Mouse (Mus musculus) heart, embryonic 11.5 days (tissue): ENCODE results near the gene Adcyap1r1. TPM values are rescaled to one million over a fixed set of nuclear protein-coding genes. Genes with fewer than 3 reads are reported as not detected.

Source experiments
- ATAC-seq: fragments of 200-750 bp; cut with Nextera tagmentation; replicated peaks from 2 replicates; pipeline ENCODE4 v1.8.0; 2017; ENCODE audit warnings: moderate library complexity; ENCODE audit not compliant: insufficient number of reproducible peaks, low FRiP score, low TSS enrichment
- H3K27ac ChIP-seq: fragments of 300-500 bp; sonication (generic); 2 replicates; pipeline ENCODE4 v1.5.1; 2014; ENCODE audit warnings: mild to moderate bottlenecking, low read depth, low read length
- H3K27me3 ChIP-seq: fragments of 300-500 bp; sonication (generic); 2 replicates; pipeline ENCODE4 v1.6.1; 2014; ENCODE audit warnings: mild to moderate bottlenecking, low read length, mixed read lengths; ENCODE audit not compliant: control insufficient read depth, insufficient read depth
- H3K36me3 ChIP-seq: fragments of 300-500 bp; sonication (generic); 2 replicates; pipeline ENCODE4 v1.6.1; 2014; ENCODE audit warnings: mild to moderate bottlenecking, low read length, moderate library complexity, mixed read lengths; ENCODE audit not compliant: control insufficient read depth, insufficient read depth
- H3K4me1 ChIP-seq: fragments of 300-500 bp; sonication (generic); 2 replicates; pipeline ENCODE4 v1.6.1; 2014; ENCODE audit warnings: low read length; ENCODE audit not compliant: control insufficient read depth, insufficient read depth
- H3K4me2 ChIP-seq: fragments of 300-500 bp; sonication (generic); 2 replicates; pipeline ENCODE4 v1.6.1; 2014; ENCODE audit warnings: mild to moderate bottlenecking, moderate library complexity
- H3K4me3 ChIP-seq: fragments of 300-500 bp; sonication (generic); 2 replicates; pipeline ENCODE4 v1.5.1; 2014; ENCODE audit warnings: low read depth, low read length
- H3K9ac ChIP-seq: fragments of 300-500 bp; sonication (generic); 2 replicates; pipeline ENCODE4 v1.6.1; 2014; ENCODE audit warnings: mild to moderate bottlenecking, low read depth, low read length, moderate library complexity
- H3K9me3 ChIP-seq: fragments of 300-500 bp; sonication (generic); replicated peaks from 2 replicates; pipeline ENCODE4 v1.6.1; 2016; ENCODE audit warnings: low read length; ENCODE audit not compliant: control insufficient read depth
- WGBS: fragments of 180-500 bp; shearing (Covaris S2); extraction: QIAGEN DNeasy Blood & Tissue Kit; methylation state at CpG from one replicate; pipeline ENCODE4 v1.1.7; 2014; ENCODE audit not compliant: insufficient replicate concordance; 5-methylcytosine and 5-hydroxymethylcytosine counted together
- polyA plus RNA-seq: library from polyadenylated mRNA; unstranded; fragments of >200 nt; fragmentation: Nextera tagmentation; extraction: Ambion mirVana; gene quantifications from 2 replicates; pipeline ENCODE4 v1.2.1, GENCODE M21; 2014

The Adcyap1r1 gene
- polyA plus RNA-seq, result 2.6 and 3.1 TPM in 2 replicates

DNA sequence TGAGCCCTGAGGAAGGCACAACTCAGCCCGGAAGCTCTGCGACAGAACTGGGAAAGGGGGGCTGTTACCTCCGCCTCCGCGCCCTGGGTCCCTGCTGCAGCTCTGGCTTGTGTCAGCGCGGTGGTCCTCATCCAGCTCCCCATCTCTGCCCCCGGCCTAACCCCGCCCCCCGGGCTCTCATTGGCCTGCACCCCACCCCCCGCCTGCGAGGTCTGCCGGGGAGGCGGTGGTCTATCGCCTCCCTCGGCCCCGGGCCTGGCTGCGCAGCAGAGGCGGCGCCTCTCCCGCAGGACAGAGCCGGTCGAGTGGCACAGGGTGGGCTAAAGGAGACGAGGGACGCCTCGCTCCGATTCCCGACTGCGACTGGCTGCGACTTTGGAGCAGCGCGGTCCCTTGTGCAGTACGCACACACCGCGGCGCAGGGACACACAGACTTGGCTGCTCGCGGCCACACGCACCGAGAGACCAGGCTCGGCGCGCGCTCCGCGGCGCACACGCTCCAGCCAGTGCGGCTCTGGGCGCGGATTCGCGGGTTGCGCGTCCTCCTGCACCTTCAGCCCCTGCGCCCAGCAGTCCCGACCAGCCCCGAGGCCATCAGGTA lies at the start of gene Adcyap1r1:
TSS of gene Adcyap1r1 (plus strand) at position 208 of the 601 bp plus-strand sequence.
- Histone ChIP-seq H3K4me2 (peak within 1 kb of the TSS; percentile 77), H3K4me3 (peak within 1 kb of the TSS; percentile 47), H3K9ac (no peak within 1 kb of the TSS), H3K36me3 (no peaks in the 10 kb centered on the region), H3K27me3 (peaks cover 74% of the 10 kb centered on the region), H3K9me3 (no peaks in the 10 kb centered on the region), H3K4me1 (peaks cover 3% of the 10 kb centered on the region), H3K27ac (no peak within 1 kb of the TSS)
- ATAC-seq, result peak; percentile 33; the same call in 1 of the 2 replicates
- WGBS, result under 1% methylated on average over 52 of the region's 58 CpGs

DNA sequence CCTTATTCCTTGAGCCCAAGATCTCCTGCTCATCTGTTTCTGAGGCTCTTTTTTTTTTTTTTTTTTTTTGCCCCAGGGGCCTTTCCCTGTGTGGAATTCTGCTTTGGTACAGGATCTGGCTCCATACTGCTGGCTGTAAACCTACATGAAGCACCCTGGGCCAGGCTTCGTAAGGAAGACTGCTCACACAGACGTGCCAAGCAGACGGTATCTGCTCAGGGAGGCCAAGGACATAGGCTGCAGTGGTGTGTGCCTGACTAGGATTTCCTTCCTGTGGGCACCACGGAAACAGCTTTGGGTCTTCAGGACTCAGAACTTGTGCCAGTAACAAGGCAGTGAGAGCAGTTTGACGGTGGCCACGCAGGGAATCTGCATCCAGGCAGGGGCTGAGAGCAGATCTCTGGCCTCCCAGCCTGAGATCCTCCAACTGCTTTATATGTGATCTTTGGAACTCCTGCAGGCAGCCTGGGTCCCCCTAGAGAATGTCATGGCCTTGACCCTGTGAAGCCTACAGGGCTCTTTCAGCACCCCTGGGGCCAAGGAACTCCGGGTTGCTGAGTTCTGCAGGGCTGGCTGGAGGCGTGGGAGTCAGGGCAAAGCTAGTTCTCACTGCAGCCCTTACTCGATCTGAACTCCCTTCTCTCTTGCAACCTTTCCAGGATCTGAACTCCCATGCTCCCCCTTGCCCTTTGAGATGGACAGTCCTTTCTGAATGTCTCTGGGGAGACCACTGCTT lies 49.6 kb upstream of the Adcyap1r1 start:
- ATAC-seq, result no peak
- no peak overlapping the region for H3K4me3 ChIP-seq
- no peak overlapping the region for H3K9ac ChIP-seq
- no peak overlapping the region for H3K4me2 ChIP-seq
- H3K27me3 ChIP-seq, result peaks cover 17% of the 10 kb centered on the region
- H3K9me3 ChIP-seq, result no peaks in the 10 kb centered on the region
- no peak overlapping the region for H3K27ac ChIP-seq
- WGBS, result 68% methylated on average over 9 of the region's 9 CpGs
- no peaks in the 10 kb centered on the region for H3K4me1 ChIP-seq
- no peaks in the 10 kb centered on the region for H3K36me3 ChIP-seq

DNA sequence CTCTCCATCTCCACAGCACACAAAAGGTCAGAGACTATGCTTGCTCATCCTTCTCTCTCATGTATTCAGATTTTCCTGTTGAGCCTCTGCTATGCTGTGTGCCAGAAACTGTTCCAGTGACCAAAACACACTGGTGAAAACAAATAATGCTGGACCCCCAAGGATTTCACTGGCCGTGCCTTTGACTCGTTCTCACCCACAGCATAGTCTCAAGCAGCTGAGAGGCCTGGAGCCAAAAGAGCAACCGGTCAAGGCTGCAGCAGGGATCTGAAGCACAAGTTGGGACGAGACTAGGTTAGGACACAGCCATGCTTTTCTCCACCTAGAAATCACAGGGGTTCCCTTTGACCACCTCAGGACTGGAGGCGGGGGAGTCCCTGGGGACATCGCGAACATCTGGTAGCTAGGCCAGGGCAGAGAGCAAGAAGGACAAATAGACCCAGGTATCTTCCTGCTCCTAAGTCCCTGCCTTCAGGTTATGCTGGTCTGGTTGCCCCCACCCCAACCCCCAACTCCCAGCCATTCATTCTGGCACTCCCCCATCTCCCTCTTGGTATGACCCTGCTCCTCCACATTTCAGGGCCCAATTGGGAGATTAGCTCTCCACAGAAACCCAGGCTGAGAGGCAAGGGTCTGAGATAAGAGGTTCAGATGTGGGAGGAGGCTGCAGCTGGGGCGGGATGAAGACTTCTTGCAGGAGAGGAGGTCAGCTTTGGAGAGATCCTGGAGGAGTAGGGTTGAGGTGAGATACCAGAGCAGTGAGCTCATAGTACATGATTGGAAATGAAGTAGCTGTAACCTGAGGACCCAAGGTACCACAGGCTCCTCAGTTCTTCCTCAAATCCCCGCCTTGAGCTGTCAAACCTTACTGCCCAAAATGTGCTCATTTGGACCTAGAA lies 48.1 kb upstream of the Adcyap1r1 start:
- ATAC-seq, result 0 out of 2 replicates have a peak, but pooled peaks have one; percentile 16
- H3K27me3 ChIP-seq, result peaks cover 14% of the 10 kb centered on the region
- no peak overlapping the region for H3K27ac ChIP-seq
- WGBS, result 45% methylated on average over 9 of the region's 9 CpGs
- H3K4me1 ChIP-seq, result no peaks in the 10 kb centered on the region; the same call in 1 of the 2 replicates
- H3K4me3 ChIP-seq, result no peak overlapping the region
- H3K9me3 ChIP-seq, result no peaks in the 10 kb centered on the region
- H3K36me3 ChIP-seq, result no peaks in the 10 kb centered on the region
- no peak overlapping the region for H3K9ac ChIP-seq
- no peak overlapping the region for H3K4me2 ChIP-seq

DNA sequence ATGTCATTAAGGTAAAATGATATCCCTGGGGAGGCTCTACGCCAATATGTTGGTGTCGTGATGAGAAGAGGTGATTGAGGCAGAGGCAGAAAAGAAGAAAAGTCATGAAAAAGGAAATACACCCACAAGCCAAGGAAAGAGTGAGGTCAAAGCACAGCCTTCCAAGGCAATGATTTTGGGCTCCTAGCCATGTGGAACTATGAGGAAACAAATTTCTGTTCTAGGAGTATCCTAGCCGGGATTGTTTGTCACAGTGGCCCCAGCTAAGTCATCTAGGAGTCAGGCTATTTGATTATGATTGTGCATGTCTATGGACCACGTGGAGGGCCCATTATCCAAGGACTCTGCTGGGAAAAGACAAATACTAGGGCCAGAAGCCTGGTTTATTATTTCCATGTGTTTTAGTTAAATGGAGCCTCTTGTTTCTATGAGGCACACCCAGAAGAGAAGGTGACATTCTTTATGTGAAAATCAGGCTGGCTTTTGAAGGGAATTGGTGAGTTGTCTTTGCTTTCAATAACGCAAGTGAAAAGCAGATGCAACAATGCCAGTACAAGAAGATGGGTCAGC lies 47.3 kb upstream of the Adcyap1r1 start:
- 76% methylated on average over 5 of the region's 5 CpGs for WGBS
- Histone ChIP-seq H3K36me3 (no peaks in the 10 kb centered on the region), H3K9ac (no peak overlapping the region), H3K4me1 (no peaks in the 10 kb centered on the region; the same call in 1 of the 2 replicates), H3K4me2 (no peak overlapping the region), H3K27ac (no peak overlapping the region), H3K9me3 (no peaks in the 10 kb centered on the region), H3K27me3 (peaks cover 8% of the 10 kb centered on the region; the same call in 1 of the 2 replicates), H3K4me3 (no peak overlapping the region)
- ATAC-seq, result no peak

DNA sequence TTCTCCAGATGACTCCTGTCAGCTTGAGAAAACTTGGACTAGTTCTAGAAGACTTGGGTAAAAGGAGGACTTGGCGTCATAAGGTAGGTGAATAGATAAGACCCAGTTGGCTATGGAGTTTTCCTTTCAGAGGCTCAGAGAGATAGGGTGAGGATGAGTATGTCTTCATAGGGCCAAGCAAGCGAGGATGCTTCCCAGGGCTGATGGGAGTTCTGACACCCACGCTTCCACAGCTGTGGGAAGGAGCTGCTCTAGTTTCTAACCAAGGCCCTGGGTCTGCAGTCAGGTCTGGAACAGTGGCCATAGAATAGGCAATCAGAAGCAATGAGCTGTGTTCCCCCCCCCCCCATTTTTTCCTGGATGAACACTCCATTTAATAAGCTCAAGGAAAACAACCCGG lies 44.4 kb upstream of the Adcyap1r1 start:
- no peak overlapping the region for H3K4me3 ChIP-seq
- H3K9ac ChIP-seq, result no peak overlapping the region
- H3K4me2 ChIP-seq, result no peak overlapping the region
- ATAC-seq, result no peak; the same call in 1 of the 2 replicates
- no peak overlapping the region for H3K27ac ChIP-seq
- WGBS, result 67% methylated on average over 4 of the region's 4 CpGs
- H3K9me3 ChIP-seq, result no peaks in the 10 kb centered on the region
- H3K36me3 ChIP-seq, result no peaks in the 10 kb centered on the region
- no peaks in the 10 kb centered on the region; the same call in 1 of the 2 replicates for H3K4me1 ChIP-seq
- H3K27me3 ChIP-seq, result peaks cover 3% of the 10 kb centered on the region; the same call in 1 of the 2 replicates

DNA sequence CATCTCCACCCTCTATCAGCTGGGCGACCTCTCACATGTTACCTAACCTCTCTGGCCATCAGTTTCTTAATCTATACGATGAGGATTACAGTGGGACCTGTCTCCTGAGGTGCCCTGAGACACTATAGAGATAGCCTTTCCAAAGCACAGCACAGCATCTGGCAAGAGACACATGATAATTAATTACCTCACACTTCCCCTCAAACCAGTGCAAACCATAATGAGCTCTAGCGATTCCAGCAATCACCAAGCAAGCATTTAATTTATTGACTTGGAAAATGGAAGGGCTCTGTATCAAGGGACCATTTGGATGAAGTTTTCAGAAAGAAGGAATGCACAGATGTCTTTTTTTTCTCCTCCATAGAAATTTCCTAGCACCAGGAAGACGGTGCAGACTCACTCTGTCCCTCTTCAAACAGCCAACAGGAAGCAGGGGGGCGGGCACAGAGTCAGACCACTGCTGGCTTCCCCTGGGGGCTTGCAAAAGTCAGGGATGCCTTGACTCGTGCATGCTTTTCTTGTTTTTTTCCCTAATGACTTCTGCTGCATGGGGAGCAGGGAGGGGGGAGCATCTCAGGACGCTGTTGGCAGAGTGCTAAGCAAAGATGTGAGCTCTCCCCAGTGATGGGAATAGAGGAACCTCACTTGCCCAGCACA lies 41.5 kb upstream of the Adcyap1r1 start:
- H3K27ac ChIP-seq, result no peak overlapping the region
- no peak overlapping the region for H3K9ac ChIP-seq
- H3K4me2 ChIP-seq, result no peak overlapping the region
- H3K36me3 ChIP-seq, result no peaks in the 10 kb centered on the region
- H3K9me3 ChIP-seq, result no peaks in the 10 kb centered on the region
- H3K27me3 ChIP-seq, result no peaks in the 10 kb centered on the region
- H3K4me1 ChIP-seq, result no peaks in the 10 kb centered on the region; the same call in 1 of the 2 replicates
- 36% methylated on average over 7 of the region's 7 CpGs for WGBS
- ATAC-seq, result no peak
- no peak overlapping the region for H3K4me3 ChIP-seq

DNA sequence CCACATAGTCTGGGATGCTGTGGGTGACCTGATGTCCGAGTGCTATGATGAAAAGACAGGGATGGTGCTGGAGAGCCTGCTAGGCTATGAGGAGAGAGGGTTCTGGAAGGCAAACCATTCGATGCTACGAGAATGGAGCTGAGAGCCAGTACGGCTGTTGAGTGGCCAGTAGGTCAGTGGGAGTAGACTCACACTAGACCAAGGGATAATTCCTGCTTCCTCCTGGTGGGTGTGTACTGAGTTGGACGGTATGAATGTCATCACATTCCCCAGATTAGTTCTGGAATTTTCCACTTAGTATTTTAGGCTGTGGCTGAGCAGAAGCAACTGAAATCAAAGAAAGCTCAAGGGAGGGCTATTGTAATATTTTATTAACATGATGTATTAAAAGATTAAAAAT lies 40.8 kb upstream of the Adcyap1r1 start:
- WGBS, result 48% methylated on average over 5 of the region's 5 CpGs
- H3K9ac ChIP-seq, result no peak overlapping the region
- H3K4me2 ChIP-seq, result no peak overlapping the region
- no peaks in the 10 kb centered on the region; the same call in 1 of the 2 replicates for H3K4me1 ChIP-seq
- H3K4me3 ChIP-seq, result no peak overlapping the region
- H3K9me3 ChIP-seq, result no peaks in the 10 kb centered on the region
- no peaks in the 10 kb centered on the region for H3K36me3 ChIP-seq
- ATAC-seq, result 0 out of 2 replicates have a peak, but pooled peaks have one; percentile 57
- no peak overlapping the region for H3K27ac ChIP-seq
- H3K27me3 ChIP-seq, result no peaks in the 10 kb centered on the region
